In the genomic region with DNA sequence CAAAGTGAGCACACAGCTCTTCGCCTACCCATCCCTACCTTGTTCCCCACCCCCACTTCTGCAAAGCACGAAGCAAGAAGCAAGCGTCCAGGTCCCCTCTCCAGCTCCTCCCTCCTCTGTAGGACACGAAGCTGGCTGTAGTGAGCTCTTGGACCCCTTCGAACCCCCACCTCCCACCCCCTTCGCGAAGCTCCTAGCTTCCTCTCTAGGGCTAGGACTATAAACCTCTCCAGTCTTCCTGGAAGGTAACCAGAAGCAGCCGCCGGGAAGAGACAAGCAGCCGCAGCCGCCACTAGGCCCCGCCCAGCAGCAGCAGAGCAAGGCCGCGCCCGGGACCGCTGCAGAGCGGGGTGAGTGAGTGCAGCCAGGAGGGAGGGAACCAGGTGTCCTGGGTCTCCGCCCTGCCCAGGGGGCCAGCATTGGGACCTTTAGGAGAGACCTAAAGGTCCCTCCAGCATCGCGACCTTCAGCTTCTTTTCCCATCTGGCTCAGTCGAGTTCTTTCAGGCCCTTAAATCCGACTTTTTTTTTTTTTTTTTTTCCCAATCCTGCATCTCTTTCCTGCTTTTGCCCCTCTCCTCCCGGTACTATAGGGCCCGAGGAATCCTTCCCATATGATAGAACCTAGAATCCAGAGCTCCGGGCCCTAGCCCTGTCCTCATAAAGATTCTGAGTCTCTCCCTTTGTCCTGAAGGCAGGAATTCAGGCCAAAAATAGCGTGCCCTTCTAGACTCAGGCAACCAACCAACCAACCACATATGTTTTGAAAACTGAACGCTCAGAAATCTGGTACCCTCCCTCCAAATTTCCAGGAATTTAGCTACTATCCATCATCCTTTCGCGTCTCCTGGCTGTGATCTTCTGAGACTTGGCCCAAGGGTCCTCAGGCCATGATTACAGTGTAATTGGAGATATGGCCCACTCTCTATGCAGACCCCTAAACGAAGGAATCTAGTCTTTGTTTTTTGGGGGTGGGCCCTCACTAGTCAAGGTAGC, we compare ENCODE assay signal across 8 mouse cellular contexts. TPM values are rescaled to one million over a fixed set of nuclear protein-coding genes. Genes with fewer than 3 reads are reported as not detected.
A peak's percentile ranks its signal among the peaks of the same experiment; 100 is the strongest.
DNase-seq lines count a peak whose midpoint lies in the region; ATAC-seq lines count a peak whose summit lies in the region.

Myadm (plus strand) TSS at position 105 of the 995 bp plus-strand sequence.
Prkcg (plus strand) TSS at position 204 of the 995 bp plus-strand sequence.

- peak within 1 kb of the TSS; percentile 70 for H3K9ac ChIP-seq in heart, embryonic 16.5 days (ENCODE audit: low read length)
- H3K9ac ChIP-seq in liver, embryonic 16.5 days (ENCODE audit: low read depth, low read length), result peak within 1 kb of the TSS; percentile 38
- peak within 1 kb of the TSS; percentile 65 for H3K9ac ChIP-seq in neural tube, embryonic 12.5 days

- ATAC-seq in heart, embryonic 16.5 days (replicated peaks; ENCODE audit: extremely low read depth, insufficient read depth, low FRiP score), result 0 out of 2 replicates have a peak, but pooled peaks have one; percentile 8
- peak; percentile 35 for ATAC-seq in liver, embryonic 16.5 days (ENCODE audit: low read depth)
- peak; percentile 38 for ATAC-seq in neural tube, embryonic 12.5 days (ENCODE audit: low FRiP score, low read depth)

- peak within 1 kb of the TSS; percentile 88 for H3K4me2 ChIP-seq in heart, embryonic 16.5 days (ENCODE audit: low read depth, low read length)
- H3K4me2 ChIP-seq in liver, embryonic 16.5 days (ENCODE audit: low read depth, low read length), result peak within 1 kb of the TSS; percentile 61
- peak within 1 kb of the TSS; percentile 63 for H3K4me2 ChIP-seq in neural tube, embryonic 12.5 days (replicated peaks)

- peak within 1 kb of the TSS; percentile 55 for H3K4me3 ChIP-seq in forebrain, embryonic 10.5 days
- H3K4me3 ChIP-seq in heart, embryonic 16.5 days (ENCODE audit: low read length), result peak within 1 kb of the TSS; percentile 71
- H3K4me3 ChIP-seq in liver, embryonic 16.5 days (ENCODE audit: low read depth, low read length), result peak within 1 kb of the TSS; percentile 60
- peak within 1 kb of the TSS; percentile 39 for H3K4me3 ChIP-seq in neural tube, embryonic 12.5 days

- 2% methylated on average over 30 of the region's 30 CpGs for WGBS in forebrain, embryonic 10.5 days
- 1% methylated on average over 30 of the region's 30 CpGs for WGBS in heart, embryonic 16.5 days
- 4% methylated on average over 30 of the region's 30 CpGs for WGBS in liver, embryonic 16.5 days (ENCODE audit: insufficient replicate concordance)
- WGBS in neural tube, embryonic 12.5 days, result 2% methylated on average over 30 of the region's 30 CpGs

- H3K27me3 ChIP-seq in forebrain, embryonic 10.5 days (ENCODE audit: poor library complexity, severe bottlenecking), result no peaks in the 10 kb centered on the region
- no peaks in the 10 kb centered on the region for H3K27me3 ChIP-seq in heart, embryonic 16.5 days (ENCODE audit: control insufficient read depth, insufficient read depth, low read length)
- H3K27me3 ChIP-seq in liver, embryonic 16.5 days (ENCODE audit: control insufficient read depth, insufficient read depth, low read depth, low read length), result no peaks in the 10 kb centered on the region
- no peaks in the 10 kb centered on the region for H3K27me3 ChIP-seq in neural tube, embryonic 12.5 days (replicated peaks)

- peaks cover 7% of the 10 kb centered on the region for H3K36me3 ChIP-seq in forebrain, embryonic 10.5 days (replicated peaks)
- 0 out of 2 replicates have a peak, but pooled peaks cover 6% of the 10 kb centered on the region for H3K36me3 ChIP-seq in heart, embryonic 16.5 days (ENCODE audit: control insufficient read depth, insufficient read depth)
- no peaks in the 10 kb centered on the region for H3K36me3 ChIP-seq in liver, embryonic 16.5 days (ENCODE audit: control insufficient read depth, insufficient read depth)
- H3K36me3 ChIP-seq in neural tube, embryonic 12.5 days, result 0 out of 2 replicates have a peak, but pooled peaks cover 2% of the 10 kb centered on the region

- H3K27ac ChIP-seq in forebrain, embryonic 10.5 days, result peak within 1 kb of the TSS; percentile 86
- peak within 1 kb of the TSS; percentile 97 for H3K27ac ChIP-seq in heart, embryonic 16.5 days (ENCODE audit: low read length)
- peak within 1 kb of the TSS; percentile 34 for H3K27ac ChIP-seq in liver, embryonic 16.5 days (ENCODE audit: low read length)
- peak within 1 kb of the TSS; percentile 53; the same call in 1 of the 2 replicates for H3K27ac ChIP-seq in neural tube, embryonic 12.5 days

- DNase-seq in CD4-positive, CD25-positive, alpha-beta regulatory T cell, adult 2 months (ENCODE audit: low read depth, low spot score), result peak; percentile 71
- DNase-seq in brain, adult 2 months (ENCODE audit: low read depth, low spot score), result peak; percentile 86
- peak; percentile 80 for DNase-seq in forebrain, embryonic 10.5 days (ENCODE audit: extremely low spot score, low spot score)
- peak; percentile 85 for DNase-seq in kidney, postnatal 14 days
- DNase-seq in testis, postnatal 10 days (ENCODE audit: low spot score), result peak; percentile 88

- no peaks in the 10 kb centered on the region for H3K9me3 ChIP-seq in forebrain, embryonic 10.5 days
- H3K9me3 ChIP-seq in heart, embryonic 16.5 days (replicated peaks; ENCODE audit: control insufficient read depth, low read length), result no peaks in the 10 kb centered on the region
- no peaks in the 10 kb centered on the region for H3K9me3 ChIP-seq in liver, embryonic 16.5 days (replicated peaks; ENCODE audit: control insufficient read depth, low read length)
- H3K9me3 ChIP-seq in neural tube, embryonic 12.5 days, result no peaks in the 10 kb centered on the region

- peaks cover 48% of the 10 kb centered on the region for H3K4me1 ChIP-seq in forebrain, embryonic 10.5 days
- H3K4me1 ChIP-seq in heart, embryonic 16.5 days (ENCODE audit: control insufficient read depth, insufficient read depth, low read length), result peaks cover 21% of the 10 kb centered on the region
- peaks cover 8% of the 10 kb centered on the region for H3K4me1 ChIP-seq in liver, embryonic 16.5 days (ENCODE audit: control insufficient read depth, low read depth, low read length)
- peaks cover 28% of the 10 kb centered on the region; the same call in 1 of the 2 replicates for H3K4me1 ChIP-seq in neural tube, embryonic 12.5 days

RNA-seq across cellular contexts. Expression of gene Myadm, which starts in this region (rescaled TPM):
- polyA plus RNA-seq in forebrain, embryonic 10.5 days (2016; fragmentation: Nextera tagmentation; extraction: Ambion mirVana), result 20.9 and 25.0 TPM in 2 replicates
- 220 and 238 TPM in 2 replicates for polyA plus RNA-seq in heart, embryonic 16.5 days (2015; fragmentation: Nextera tagmentation; extraction: Ambion mirVana)
- polyA plus RNA-seq in liver, embryonic 16.5 days (2015; fragmentation: Nextera tagmentation; extraction: Ambion mirVana), result 41.4 and 55.1 TPM in 2 replicates
- 33.9 and 37.2 TPM in 2 replicates for polyA plus RNA-seq in neural tube, embryonic 12.5 days (2016; fragmentation: Nextera tagmentation; extraction: Ambion mirVana)

RNA-seq across cellular contexts. Expression of gene Prkcg, which starts in this region (rescaled TPM):
- 0.71 and 1.2 TPM in 2 replicates for polyA plus RNA-seq in forebrain, embryonic 10.5 days (2016; fragmentation: Nextera tagmentation; extraction: Ambion mirVana)
- polyA plus RNA-seq in heart, embryonic 16.5 days (2015; fragmentation: Nextera tagmentation; extraction: Ambion mirVana), result 0.32 and 0.33 TPM in 2 replicates
- polyA plus RNA-seq in liver, embryonic 16.5 days (2015; fragmentation: Nextera tagmentation; extraction: Ambion mirVana), result 0.68 TPM in 1 of 2 replicates, not detected in the other
- polyA plus RNA-seq in neural tube, embryonic 12.5 days (2016; fragmentation: Nextera tagmentation; extraction: Ambion mirVana), result 0.24 and 0.25 TPM in 2 replicates

Comparison
In these comparisons a context has a peak if more than half of its experiments do, and no peak if none do; other contexts are left out.
1. Peak in every context shown above with its lines: DNase-seq, ATAC-seq, H3K4me3 ChIP-seq and H3K27ac ChIP-seq.
2. H3K27ac ChIP-seq: peak in every context shown above with its lines; median percentile 97 in heart, embryonic 16.5 days; 86 in forebrain, embryonic 10.5 days; 53 in neural tube, embryonic 12.5 days; 34 in liver, embryonic 16.5 days.